Mouse (Mus musculus) layer of hippocampus, adult 8-10 months (tissue): ENCODE results near the gene Mtfp1. TPM values are rescaled to one million over a fixed set of nuclear protein-coding genes. Genes with fewer than 3 reads are reported as not detected.
"Not testable (repeated sequence)": the region's sequence is repeated elsewhere in the genome, so short reads cannot be mapped to it uniquely, and the experiment has no call there.

Experiments
- DNase-seq, 2 experiments: peaks; one replicate each; pipeline ENCODE4 v3.0.0; 2022; ENCODE audit warnings: low spot score in 2 of 2
- total RNA-seq, 4 experiments: library from RNA; stranded (reverse); gene quantifications; 2 replicates each; pipeline ENCODE4 v1.2.4; 2022

Mtfp1 gene
- total RNA-seq, 4 experiments from 2014 or later = 93.7 to 108 (median 102) TPM

GRCm38 (mm10) chr11:4115407-4115806 lies 20.2 kb upstream of the Mtfp1 start:
- DNase-seq = no peak

GRCm38 (mm10) chr11:4114541-4114940 lies 19.3 kb upstream of the Mtfp1 start:
- not testable (repeated sequence) for DNase-seq

GRCm38 (mm10) chr11:4113970-4114369 lies 18.7 kb upstream of the Mtfp1 start:
- no peak for DNase-seq

- DNase-seq = peak in 1 of 2 experiments; percentile 15
These were observed 18.3 kb upstream of the Mtfp1 start for GRCm38 (mm10) chr11:4113496-4113895.

- peak in 1 of 2 experiments; percentile 3 for DNase-seq
These were observed 17.6 kb upstream of the Mtfp1 start for GRCm38 (mm10) chr11:4112861-4113260.

GRCm38 (mm10) chr11:4112033-4112432 lies 16.8 kb upstream of the Mtfp1 start:
- DNase-seq = no peak

- no peak for DNase-seq
These were observed 13.4 kb upstream of the Mtfp1 start for GRCm38 (mm10) chr11:4108691-4109090.

GRCm38 (mm10) chr11:4107901-4108300 lies 12.7 kb upstream of the Mtfp1 start:
- not testable (repeated sequence) for DNase-seq

- peak in 1 of 2 experiments; percentile 69 for DNase-seq
These were observed 10.2 kb upstream of the Mtfp1 start for GRCm38 (mm10) chr11:4105444-4105843.

GRCm38 (mm10) chr11:4104989-4105388 lies 9.7 kb upstream of the Mtfp1 start:
- DNase-seq = no peak

GRCm38 (mm10) chr11:4103522-4103921 lies 8.3 kb upstream of the Mtfp1 start:
- DNase-seq = no peak

- DNase-seq = no peak
These were observed 6.6 kb upstream of the Mtfp1 start for GRCm38 (mm10) chr11:4101851-4102250.

GRCm38 (mm10) chr11:4099447-4099846 lies 4.2 kb upstream of the Mtfp1 start:
- DNase-seq = no peak

- no peak for DNase-seq
These were observed 3.6 kb upstream of the Mtfp1 start for GRCm38 (mm10) chr11:4098816-4099215.

GRCm38 (mm10) chr11:4098120-4098519 lies 2.9 kb upstream of the Mtfp1 start:
- DNase-seq = no peak

- no peak for DNase-seq
These were observed 1.9 kb upstream of the Mtfp1 start for GRCm38 (mm10) chr11:4097091-4097621.

GRCm38 (mm10) chr11:4096054-4096984 lies 1.1 kb upstream of the Mtfp1 start:
- peak; percentile 98 to 99 for DNase-seq

- peak in 1 of 2 experiments; percentile 80 for DNase-seq
These were observed 671 bp downstream of the Mtfp1 start for GRCm38 (mm10) chr11:4094378-4095170.

- DNase-seq = no peak
These were observed 1.5 kb downstream of the Mtfp1 start for GRCm38 (mm10) chr11:4093459-4094377.

- peak in 1 of 2 experiments; percentile 57 for DNase-seq
These were observed 8.0 kb downstream of the Mtfp1 start for GRCm38 (mm10) chr11:4087267-4087666.

GRCm38 (mm10) chr11:4086246-4086645 lies 9.0 kb downstream of the Mtfp1 start:
- DNase-seq = no peak
